ENCODE assay signal across 8 mouse cellular contexts in genomic region chr1:165132187-165132877, GRCm38 (mm10). TPM values are rescaled to one million over a fixed set of nuclear protein-coding genes. Genes with fewer than 3 reads are reported as not detected.
DNase-seq lines count a peak whose midpoint lies in the region; ATAC-seq lines count a peak whose summit lies in the region.

No protein-coding gene starts in this region.

- H3K4me2 ChIP-seq in forebrain, embryonic 15.5 days (replicated peaks) = no peak overlapping the region
- no peak overlapping the region for H3K4me2 ChIP-seq in hindbrain, embryonic 16.5 days (ENCODE audit: low read length)
- no peak overlapping the region for H3K4me2 ChIP-seq in midbrain, embryonic 11.5 days

- 74% methylated on average over 14 of the region's 14 CpGs for WGBS in forebrain, embryonic 15.5 days
- 70% methylated on average over 14 of the region's 14 CpGs for WGBS in hindbrain, embryonic 16.5 days
- WGBS in midbrain, embryonic 11.5 days = 77% methylated on average over 14 of the region's 14 CpGs

- H3K9me3 ChIP-seq in forebrain, embryonic 15.5 days = no peaks in the 10 kb centered on the region
- H3K9me3 ChIP-seq in hindbrain, embryonic 16.5 days (ENCODE audit: control insufficient read depth, low read length) = no peaks in the 10 kb centered on the region
- H3K9me3 ChIP-seq in midbrain, embryonic 11.5 days (ENCODE audit: control insufficient read depth, low read length) = no peaks in the 10 kb centered on the region

- H3K4me3 ChIP-seq in forebrain, embryonic 15.5 days = no peak overlapping the region
- H3K4me3 ChIP-seq in hindbrain, embryonic 16.5 days (ENCODE audit: low read length) = no peak overlapping the region
- H3K4me3 ChIP-seq in midbrain, embryonic 11.5 days (ENCODE audit: low read depth, low read length) = no peak overlapping the region

- peak; percentile 60 for ATAC-seq in forebrain, embryonic 15.5 days (replicated peaks)
- ATAC-seq in hindbrain, embryonic 16.5 days = peak; percentile 73
- 0 out of 2 replicates have a peak, but pooled peaks have one; percentile 55 for ATAC-seq in midbrain, embryonic 11.5 days (ENCODE audit: low FRiP score)

- intact Hi-C loops in heart, postnatal 25 days (cut with DNase I) = loop anchor here (10.0 kb wide), 1 partner anchor 192 kb away; no protein-coding TSS in a partner anchor

- no peaks in the 10 kb centered on the region for H3K4me1 ChIP-seq in forebrain, embryonic 15.5 days
- no peaks in the 10 kb centered on the region for H3K4me1 ChIP-seq in hindbrain, embryonic 16.5 days (ENCODE audit: control insufficient read depth, insufficient read depth, low read depth, low read length)
- H3K4me1 ChIP-seq in midbrain, embryonic 11.5 days (ENCODE audit: control insufficient read depth, insufficient read depth, low read length) = no peaks in the 10 kb centered on the region

- H3K9ac ChIP-seq in forebrain, embryonic 15.5 days (replicated peaks) = no peak overlapping the region
- H3K9ac ChIP-seq in hindbrain, embryonic 16.5 days (ENCODE audit: low read depth, low read length) = no peak overlapping the region
- no peak overlapping the region for H3K9ac ChIP-seq in midbrain, embryonic 11.5 days (ENCODE audit: low read length)

- no peaks in the 10 kb centered on the region for H3K27me3 ChIP-seq in forebrain, embryonic 15.5 days
- no peaks in the 10 kb centered on the region for H3K27me3 ChIP-seq in hindbrain, embryonic 16.5 days (replicated peaks; ENCODE audit: control insufficient read depth, insufficient read depth, low read length)
- H3K27me3 ChIP-seq in midbrain, embryonic 11.5 days (ENCODE audit: control insufficient read depth, insufficient read depth, low read length) = no peaks in the 10 kb centered on the region

- peak; percentile 31 to 74 for DNase-seq in heart, adult 9 months (ENCODE audit: low spot score in 2 of 2)
- DNase-seq in heart, postnatal 25 days (ENCODE audit: low spot score) = no peak
- DNase-seq in cerebellum, adult 11 months = peak; percentile 48
- peak; percentile 44 to 91 for DNase-seq in left cerebral cortex, adult 9 months (ENCODE audit: low spot score in 2 of 2)
- peak; percentile 99 for DNase-seq in midbrain, embryonic 11.5 days (ENCODE audit: low spot score, missing footprints)
- peak; percentile 27 to 74 for DNase-seq in spleen, adult 18-20 months

- H3K27ac ChIP-seq in forebrain, embryonic 15.5 days (replicated peaks) = no peak overlapping the region
- no peak overlapping the region for H3K27ac ChIP-seq in hindbrain, embryonic 16.5 days (ENCODE audit: low read depth, low read length)
- no peak overlapping the region for H3K27ac ChIP-seq in midbrain, embryonic 11.5 days (ENCODE audit: low read depth, low read length)

- H3K36me3 ChIP-seq in forebrain, embryonic 15.5 days = no peaks in the 10 kb centered on the region
- H3K36me3 ChIP-seq in hindbrain, embryonic 16.5 days (ENCODE audit: control insufficient read depth, insufficient read depth, low read length) = no peaks in the 10 kb centered on the region
- no peaks in the 10 kb centered on the region for H3K36me3 ChIP-seq in midbrain, embryonic 11.5 days (ENCODE audit: control insufficient read depth, insufficient read depth, low read length)

RNA-seq across cellular contexts. Expression of gene Tbx19, which starts 28.2 kb away (rescaled TPM):
- not detected for total RNA-seq in heart, postnatal 25 days (2021)
- 0.10 TPM in 1 of 2 replicates, not detected in the other for polyA plus RNA-seq in forebrain, embryonic 15.5 days (2015; fragmentation: Nextera tagmentation; extraction: Ambion mirVana)
- not detected in 2 replicates for polyA plus RNA-seq in hindbrain, embryonic 16.5 days (2015; fragmentation: Nextera tagmentation; extraction: Ambion mirVana)
- not detected in 2 replicates for polyA plus RNA-seq in midbrain, embryonic 11.5 days (2014; fragmentation: Nextera tagmentation; extraction: Ambion mirVana)
